Mouse (Mus musculus): ENCODE results near the gene Cd34.

Gene Cd34

DNA sequence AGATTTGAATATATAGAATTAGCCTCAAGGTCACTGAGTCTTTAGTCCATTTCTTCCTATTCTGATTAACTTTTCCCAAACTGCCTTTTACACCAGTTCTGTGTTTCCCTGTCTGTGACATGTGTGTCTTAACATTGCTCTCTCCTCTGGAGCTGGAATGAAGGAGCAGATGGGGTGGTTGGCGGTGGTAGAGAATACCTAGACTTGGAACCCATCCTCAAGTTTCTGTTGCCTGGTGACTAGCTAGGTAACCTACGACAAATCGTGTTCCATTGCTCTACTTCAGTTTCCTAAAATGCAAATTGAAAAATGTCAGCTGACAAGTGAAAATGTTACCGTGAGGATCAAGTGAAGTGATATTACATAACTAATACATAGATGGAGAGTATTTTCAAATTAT lies 33.4 kb downstream of the Cd34 start:
- DNase-seq (ENCODE audit: low read depth, low spot score), result no peak

DNA sequence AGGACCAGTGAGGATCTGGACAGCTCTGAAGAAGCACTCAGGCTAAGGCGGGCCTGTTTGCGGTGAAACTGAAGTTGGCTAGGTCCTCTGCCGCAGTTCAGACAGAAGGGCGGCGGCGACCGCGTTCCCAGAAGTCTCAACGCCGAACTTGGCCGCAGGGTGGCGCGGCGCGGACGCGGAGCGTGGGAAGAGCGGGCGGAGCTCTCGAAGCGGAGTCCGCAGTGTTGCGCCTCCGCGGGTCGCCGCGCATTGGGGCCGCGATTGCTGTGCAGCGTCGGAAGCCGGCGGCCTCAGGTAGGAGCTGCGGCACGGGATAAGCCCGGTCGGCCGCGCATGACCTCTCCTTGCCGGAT lies 37.5 kb downstream of the Cd34 start:
- DNase-seq (ENCODE audit: low read depth, low spot score), result peak; percentile 85

DNA sequence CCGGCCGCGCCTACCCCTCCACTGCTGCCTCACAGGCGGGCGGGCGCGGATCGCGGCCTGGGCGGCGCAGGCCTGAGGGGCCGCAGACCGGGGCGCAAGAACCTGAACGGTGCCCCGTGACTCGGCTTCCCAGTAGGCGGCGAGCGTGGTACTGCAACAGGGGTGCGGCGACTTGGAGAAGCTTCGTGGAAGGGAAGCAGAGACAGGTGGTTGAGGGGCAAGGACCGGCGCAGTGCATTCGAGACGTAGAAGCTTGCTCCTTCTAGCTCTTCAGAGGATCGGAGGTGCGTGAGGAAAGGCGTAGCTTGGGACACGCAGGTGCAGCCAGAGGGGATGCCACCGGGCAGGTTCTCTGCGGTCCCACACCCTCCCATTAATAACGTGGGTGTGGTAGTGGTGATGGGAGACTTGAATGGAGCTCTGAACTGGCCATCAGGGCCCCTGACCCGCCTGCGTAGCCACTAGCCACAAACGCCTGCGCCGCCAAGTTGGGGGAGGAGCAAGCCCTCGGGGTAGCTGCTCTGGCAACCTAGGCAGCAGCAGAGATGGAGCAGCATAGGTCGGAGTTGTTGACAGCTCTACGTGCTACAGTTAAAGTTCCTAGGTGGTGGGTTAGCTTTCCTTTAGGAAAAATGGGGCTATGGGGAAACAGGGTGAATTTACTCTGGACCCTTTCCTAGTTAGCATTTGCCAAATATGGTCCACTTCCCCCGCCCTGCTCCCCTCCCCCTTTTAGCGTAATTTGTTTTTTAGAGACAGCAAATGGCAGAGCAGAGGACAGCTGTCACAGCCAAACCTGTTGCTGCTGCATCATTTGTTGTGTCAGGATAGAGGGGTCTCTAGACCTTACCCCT lies 38.1 kb downstream of the Cd34 start:
- DNase-seq (ENCODE audit: low read depth, low spot score), result peak; percentile 80

DNA sequence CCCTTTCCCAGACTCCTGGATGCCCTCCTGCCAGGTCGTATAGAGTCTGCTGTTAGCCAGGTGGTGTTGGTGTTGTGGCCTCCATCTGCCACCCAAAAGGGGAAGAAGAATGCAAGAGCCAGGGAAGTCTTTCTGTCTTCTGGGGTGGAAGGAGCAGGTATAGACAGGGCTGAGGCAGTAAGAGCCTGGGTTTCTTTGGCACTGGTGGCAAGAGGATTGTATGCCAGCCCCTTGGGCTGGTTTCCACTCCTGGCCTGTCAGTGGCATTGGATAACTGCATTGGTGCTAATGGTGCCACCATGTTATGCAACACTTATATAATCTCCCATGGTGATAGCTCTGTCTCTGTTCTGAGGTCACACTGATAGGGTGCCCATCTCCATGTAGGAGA lies 38.7 kb downstream of the Cd34 start:
- DNase-seq (ENCODE audit: low read depth, low spot score), result no peak

DNA sequence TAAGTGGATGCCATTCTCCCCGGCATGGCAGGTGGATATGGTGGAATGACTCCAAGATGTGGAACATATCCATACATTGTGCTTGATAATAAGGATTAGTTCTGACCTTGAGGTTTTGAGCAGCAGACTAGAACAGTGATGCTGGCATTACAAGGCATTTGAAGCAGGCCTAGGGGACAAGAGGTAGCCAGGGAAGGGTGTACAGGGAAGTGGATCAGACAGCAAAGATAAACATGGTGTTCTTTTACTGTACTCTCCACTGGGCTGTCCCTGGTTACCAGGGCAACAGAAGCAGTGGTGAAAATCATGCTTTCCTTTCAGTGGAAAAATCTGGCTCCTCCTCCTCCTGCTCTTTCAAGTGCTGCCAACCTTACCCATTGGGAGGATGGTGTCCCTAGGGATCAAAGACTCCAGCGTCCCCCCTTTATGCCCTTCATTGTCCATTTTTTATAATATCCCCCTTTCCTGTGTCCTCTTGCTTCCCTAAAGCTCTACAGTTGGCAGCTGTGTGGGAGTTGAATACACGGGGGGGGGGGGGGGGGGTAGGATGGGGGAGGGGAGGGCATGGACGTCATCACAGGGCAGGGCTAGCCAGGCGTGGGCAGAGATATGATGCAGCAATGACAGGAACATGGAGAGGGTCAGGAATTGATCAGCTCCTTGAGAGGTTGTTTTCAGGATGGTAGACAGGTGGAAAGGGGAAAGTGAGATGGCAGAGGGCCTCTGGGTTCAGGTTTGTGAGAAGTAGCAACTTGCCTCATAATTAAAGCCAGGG lies 39.5 kb downstream of the Cd34 start:
- no peak for DNase-seq (ENCODE audit: low read depth, low spot score)

DNA sequence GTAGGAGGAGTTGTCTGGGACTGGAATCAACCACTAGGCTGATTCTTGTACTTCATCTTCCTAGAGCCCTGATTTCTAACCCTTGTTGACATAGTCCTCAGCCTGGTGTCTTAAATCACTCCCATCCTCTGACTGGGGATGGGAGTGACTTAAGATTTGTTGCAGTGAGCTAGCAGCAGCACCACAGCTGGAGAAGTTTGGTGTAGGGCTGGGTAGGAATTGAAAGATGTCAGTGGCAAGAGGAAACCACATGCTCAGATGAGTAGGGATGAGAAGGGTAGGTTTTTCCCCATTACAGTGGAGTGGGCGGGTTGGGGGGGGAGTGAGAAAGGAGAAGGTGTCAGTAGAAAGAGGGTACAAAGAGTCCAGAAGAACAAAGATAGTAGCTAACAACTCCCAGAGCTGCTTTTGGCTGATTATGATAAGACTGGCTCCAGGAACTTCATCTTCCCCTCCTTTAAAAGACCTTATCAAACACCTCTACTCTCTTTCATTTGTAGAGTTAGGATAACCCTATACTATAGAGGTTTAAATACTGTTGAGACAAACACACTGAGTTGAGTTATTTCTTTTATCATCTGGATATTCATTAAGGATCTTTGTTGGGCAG lies 42.3 kb downstream of the Cd34 start:
- no peak for DNase-seq (ENCODE audit: low read depth, low spot score)

DNA sequence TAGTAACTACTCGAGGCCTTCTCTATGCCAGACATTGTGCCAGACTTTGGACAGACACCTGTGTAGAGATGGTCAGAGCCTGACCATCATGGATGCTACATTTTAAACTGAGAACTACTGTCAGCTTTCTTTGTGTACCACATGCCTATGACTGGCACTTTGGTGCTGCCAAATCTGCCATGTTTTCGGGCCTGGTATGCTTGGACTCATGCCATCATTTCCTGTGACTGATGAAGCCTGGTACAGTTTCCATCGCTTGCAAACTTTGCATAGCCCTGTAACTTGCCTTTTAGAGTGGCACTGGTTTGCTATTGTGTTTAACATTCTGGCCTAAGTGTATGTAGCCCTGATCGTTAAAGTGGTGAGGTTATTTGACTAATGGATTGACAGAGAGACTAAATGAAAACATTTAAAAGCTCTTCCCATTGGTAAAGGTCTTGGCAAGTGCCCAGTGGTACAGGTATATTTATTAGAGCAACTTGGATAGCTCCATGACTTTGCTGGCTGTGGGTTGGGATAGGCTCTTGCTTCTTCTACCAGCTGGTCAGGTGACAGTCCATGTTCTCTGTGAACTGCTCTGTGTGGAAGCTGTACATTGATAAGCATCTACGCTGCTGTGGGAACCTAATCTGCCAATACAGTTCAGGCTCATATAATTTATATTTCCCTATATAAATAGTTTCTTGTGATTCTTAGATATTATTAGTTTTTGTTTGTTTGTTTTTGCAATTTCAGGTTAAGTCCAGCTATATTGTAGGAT lies 44.5 kb downstream of the Cd34 start:
- DNase-seq (ENCODE audit: low read depth, low spot score), result no peak

DNA sequence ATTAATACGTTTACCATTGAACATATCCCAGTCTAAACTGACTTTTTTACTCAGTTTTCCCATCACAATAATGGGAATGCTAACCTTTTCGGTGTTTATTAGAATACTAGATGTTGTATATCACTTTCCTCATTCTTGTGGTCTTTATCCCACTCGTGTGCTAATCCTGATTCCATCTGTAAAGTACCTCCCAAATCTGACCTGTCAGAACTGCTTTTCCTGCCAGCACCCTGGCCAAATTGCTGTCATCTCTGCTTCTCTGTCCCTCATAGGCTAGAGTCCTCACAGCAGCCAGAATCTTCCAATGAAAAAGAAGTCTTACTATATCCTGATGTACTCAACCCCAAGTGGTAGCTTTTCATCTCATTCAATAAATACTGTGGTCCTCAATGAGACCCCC lies 46.3 kb downstream of the Cd34 start:
- no peak for DNase-seq (ENCODE audit: low read depth, low spot score)

DNA sequence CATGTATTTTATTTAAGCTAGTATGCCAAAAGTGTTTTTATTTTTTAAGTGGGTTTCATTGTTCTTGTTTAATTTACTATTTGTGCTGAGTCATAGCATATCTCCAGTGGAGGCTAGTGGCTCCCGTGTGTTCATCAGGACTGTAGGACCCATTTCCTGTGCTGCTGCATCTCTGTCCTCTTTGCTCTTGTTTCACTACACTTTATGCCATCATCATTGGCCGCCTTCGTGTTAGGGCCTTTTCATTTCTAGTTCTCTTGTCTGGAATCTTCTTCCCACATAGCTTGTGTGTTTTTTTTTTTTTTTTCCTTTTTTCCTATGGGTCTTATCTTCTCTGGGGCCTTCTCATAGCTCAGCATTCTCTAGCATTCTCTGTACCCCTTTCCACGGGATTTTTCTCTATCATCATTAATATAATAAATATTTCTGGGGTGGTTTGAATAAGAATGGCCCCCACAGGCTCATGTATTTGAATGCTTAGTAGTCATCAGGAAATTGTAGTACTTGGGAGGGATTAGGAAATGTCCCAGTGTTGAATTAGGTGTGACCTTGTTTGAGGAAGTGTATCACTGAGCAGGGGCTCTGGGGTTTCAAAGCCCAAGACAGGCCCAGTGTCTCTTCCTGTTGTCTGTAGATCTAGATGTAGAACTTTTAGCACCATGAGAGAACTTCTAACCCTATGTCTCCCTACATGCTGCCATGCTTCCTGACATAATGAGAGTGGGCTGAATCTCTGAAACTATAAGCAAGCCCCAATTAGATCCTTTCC lies 47.0 kb downstream of the Cd34 start:
- DNase-seq (ENCODE audit: low read depth, low spot score), result no peak

DNA sequence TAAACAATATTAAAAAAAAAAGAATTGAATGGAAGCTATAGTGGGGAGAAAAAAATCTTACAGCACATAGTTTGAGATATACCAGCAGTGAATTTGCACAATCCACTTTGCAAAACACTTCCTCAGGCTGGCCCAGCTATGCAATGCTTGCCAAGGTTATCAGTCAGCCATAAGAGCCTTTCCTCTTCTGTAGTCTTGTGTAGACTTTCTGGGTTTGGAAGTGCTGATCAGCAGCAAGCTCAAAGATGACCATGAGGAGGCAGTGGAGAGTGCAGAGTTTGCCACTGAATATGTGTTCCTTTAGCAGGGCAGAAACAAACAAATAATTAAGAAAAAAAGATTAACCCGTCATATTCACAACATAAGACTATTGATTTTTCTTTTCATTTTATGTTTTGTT lies 50.4 kb downstream of the Cd34 start:
- DNase-seq (ENCODE audit: low read depth, low spot score), result no peak

DNA sequence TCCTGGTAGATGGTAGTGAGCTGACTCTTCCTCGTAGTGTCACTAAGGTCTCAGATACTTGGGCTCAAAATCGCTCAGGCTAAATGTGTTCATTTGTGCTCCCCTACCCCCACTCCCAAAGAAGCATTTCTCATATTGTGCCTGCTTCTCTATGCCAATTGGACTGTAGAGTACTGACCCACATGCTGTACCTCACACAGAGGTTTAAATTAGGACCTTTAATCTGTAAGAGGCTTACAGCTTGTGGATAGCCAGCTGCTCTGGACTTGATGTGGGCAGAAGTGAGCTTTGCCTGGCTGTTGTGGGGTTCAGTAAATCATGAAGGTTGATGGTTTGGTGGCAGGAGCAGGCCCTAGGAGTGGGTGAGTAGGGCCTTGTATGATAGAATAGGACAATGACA lies 52.4 kb downstream of the Cd34 start:
- DNase-seq (ENCODE audit: low read depth, low spot score), result no peak

DNA sequence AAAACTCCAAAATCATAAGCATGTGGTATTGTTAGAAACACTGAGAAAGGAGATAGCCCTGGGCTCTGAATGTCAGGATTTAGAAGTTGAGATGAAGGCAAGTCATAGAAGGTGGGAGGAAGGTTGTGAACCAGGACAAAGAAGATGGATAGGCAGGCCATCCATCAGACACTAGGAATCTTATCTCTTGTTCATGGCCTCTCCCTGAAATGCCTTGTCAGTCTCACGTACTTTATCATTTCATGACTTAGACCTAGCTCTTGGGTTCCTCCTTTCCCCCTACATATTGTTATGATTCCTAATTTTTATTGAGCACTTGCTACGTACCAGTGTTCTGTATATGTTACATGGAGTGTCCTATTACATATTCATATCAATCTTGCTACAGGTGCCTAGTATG lies 53.0 kb downstream of the Cd34 start:
- no peak for DNase-seq (ENCODE audit: low read depth, low spot score)

DNA sequence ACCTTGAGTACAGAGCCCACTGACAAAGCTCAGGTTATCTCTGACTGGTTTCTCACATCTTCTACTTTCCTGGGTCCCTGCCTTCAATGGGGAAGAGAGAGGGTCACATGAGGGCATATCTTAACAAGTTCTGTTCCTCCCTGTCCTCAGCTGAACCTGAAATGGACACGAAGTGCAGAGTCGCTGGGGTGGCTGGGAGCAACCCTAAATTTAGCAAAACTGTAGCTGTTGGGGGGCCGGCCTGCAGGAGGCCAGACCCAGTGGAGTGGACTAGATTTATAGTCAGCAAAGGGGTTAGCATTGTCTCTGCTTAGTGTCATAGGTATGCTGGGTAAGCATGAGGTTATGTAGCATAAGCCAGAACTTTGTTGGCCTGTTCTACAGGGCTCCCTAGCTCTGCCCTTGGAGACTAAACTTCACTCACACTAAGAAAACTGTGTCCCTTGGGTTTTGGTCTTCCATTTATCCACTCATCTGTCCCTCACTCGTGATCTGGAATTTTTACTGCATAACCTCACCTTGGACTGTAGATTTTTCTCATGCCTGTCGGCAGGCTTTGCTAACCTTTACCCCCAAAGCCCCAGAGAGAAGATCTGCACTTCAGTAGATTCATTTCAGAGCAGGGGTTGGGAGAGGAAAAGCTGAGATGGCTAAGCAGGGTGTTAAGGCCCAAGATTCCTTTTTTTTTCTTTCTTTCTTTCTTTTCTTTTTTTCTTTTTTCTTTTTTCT lies 54.1 kb downstream of the Cd34 start:
- no peak for DNase-seq (ENCODE audit: low read depth, low spot score)

DNA sequence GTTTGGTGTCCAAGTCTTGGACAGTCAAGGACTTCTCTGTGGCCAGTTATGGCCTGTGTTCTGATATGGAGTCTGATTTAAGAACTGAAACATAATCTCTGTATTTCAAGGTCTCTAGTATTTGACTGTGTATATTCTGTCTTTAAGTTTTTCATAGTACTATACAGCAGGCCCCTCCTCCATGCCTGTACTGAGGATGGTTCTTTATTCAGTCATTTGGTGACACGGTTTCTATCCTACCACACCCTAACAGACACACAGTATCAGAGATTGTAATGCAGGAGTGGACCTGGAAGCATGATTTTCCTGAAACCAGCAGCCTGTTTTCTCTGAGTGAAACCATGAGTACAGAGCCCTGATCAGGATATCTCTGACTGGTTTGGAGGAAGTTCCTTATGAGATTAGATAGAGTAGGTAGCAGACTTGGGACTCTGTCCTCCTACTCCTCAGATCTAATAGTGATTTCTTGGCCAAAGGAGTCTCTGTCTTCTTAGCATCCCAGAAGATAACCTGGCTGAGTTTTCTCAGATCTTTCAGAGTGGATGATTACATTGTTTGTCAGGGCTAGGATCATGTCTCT lies 54.9 kb downstream of the Cd34 start:
- no peak for DNase-seq (ENCODE audit: low read depth, low spot score)

DNA sequence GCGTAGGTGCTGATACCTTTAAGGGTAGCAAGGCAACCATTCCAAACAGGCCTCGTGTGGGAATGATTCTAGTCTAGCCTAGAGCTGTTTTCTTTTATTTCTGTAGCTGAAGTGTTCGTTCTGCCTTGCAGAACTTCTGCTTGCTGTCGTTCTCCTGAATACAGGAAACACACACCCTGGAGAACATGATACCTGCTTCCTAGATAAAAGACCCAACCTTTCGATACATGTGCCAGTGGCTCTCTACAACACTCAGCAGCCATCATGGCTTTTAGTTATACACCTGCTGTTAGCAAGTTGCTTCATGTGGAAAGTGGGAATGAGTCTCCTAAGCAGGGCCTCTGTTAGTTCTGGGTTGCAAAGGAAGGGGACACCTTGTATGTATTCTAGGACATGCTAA lies 55.6 kb downstream of the Cd34 start:
- DNase-seq (ENCODE audit: low read depth, low spot score), result no peak

DNA sequence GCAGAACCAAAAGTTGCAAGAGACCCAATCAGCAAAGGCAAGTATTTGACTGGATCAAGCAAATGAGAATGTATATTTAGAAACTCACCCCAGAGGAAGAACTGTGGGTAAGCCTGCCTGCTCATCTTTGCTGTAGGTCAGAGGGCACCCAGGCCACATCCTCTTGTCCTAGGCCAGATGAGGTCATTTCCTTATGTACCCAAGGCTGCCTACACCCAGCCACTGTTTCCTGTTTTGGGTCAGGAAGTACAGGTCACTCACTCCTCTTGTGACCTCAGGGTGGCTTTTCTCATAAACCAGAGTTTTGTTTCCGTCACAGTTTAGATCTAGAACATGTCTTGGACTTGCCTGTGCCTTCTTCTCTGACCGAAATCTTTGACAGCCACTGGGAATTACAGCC lies 56.6 kb downstream of the Cd34 start:
- DNase-seq (ENCODE audit: low read depth, low spot score), result no peak

DNA sequence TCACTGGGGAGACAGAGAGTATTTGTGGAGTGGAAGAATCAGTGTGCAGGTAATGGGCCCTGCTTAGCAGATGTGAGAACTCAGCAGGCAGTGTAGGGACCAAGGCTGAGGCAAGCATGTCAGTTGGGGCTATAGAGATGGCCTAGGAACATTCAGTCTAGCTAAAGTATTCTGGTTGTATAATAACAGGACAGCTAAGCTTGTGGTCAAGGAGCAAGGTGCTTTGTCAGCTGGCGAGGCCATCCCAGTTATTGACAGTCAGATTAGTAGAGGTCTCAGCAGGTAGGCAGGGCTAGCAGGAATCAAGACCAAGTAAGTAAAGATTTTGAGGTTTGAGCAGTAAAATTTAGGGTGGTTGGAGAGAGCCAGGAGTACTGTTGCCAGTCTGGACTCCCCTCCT lies 59.8 kb downstream of the Cd34 start:
- no peak for DNase-seq (ENCODE audit: low read depth, low spot score)

DNA sequence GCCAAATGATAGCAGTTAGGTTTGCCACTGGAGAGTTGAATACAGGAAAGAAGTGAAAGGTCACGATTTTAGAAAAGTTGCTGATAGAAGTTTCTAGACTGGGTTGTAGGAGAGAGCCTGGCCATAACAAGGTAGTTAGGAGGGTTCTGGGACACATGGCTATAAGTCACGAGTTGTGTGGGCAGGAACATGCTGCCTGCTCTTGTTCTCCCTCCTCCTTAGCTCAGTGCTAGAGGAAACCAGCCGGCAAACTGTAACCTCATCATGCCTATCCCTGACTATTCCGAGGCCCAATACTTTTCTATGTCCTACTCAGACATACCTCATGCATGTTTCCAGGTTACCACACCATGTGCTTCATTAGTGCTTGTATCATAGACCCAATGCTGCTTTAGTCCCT lies 64.7 kb downstream of the Cd34 start:
- DNase-seq (ENCODE audit: low read depth, low spot score), result no peak

DNA sequence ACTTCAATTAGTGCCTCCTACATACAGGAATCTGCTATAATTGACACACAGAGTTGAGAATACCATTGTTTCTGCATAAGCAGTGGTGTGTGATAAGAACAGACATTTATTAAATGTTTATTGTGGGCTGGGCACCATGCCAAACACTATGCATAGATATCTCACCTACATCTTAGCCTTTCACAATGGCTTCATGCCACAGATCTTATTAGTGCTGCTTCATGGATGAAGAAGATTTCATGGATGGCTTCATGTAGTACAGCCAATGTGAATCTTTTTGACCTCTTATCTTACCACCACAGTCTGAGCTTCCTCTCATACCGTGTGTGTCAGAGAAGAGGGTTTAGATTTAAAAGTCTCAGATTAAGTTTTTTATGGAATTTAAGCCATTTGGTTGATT lies 65.6 kb downstream of the Cd34 start:
- DNase-seq (ENCODE audit: low read depth, low spot score), result no peak

DNA sequence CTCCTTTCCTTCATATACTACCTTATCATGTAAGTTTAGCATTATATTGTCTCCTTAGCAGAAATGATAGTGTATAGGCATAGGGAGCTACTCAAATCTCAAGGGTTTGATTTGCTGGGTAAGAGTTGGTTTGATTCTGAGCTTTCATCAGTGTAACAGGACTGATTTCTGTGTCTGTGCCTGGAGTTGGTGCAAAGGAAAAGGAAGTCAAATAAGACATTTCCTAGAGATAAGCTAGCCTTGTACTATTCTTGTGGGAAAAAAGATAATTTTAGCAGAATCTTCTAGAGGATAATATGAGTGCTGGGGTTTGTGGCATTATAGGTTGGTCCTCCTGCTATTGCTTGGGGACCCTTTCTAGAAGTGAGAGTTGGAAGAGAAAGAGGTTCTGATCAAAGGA lies 67.6 kb downstream of the Cd34 start:
- no peak for DNase-seq (ENCODE audit: low read depth, low spot score)
